Mouse (Mus musculus): ENCODE measurements around the gene Scoc.

DNA sequence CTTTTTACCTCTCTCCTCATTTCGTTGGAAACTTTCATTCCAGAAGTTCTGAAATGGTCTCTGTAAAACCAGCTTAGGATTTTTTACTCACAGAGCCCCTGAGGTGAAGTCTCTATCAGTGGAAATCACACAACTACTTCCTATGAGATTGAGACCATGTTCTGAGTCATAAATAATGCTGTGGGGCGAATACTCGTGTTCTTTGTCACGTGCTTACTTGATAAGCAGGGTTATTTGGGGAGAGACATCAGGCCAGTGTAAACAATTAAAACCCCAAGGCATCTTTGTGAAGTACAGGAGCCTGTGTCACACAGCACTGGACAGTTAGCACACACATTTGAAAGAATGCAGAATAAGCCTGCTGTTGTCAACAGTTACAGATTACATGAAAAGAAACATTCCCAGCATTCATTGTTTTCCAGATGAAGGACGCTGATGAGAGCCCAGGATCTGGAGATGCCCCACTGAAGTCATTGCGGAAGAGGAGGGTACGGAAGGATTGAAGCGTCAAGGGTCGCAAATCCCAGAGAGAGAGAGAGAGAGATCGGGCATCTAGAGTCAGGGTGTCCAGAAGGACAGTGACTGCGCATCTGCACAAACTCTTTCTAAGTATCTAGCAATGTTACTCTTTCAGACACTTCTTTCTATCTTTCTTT, 32.0 kb downstream of the Scoc start:
- TF ChIP-seq CTCF (IDR thresholded peaks at IDR 0.05), result no peak
- TF ChIP-seq POLR2A (IDR thresholded peaks at IDR 0.05; ENCODE audit: insufficient read depth, low read depth, low read length), result no peak
- TF ChIP-seq EP300 (IDR thresholded peaks at IDR 0.05; ENCODE audit: insufficient read depth, low read depth, low read length), result no peak
